Mouse (Mus musculus) lung, adult 2 months (tissue): ENCODE measurements around the gene Prr5l.

Source experiments
- CTCF ChIP-seq: fragments of 200-500 bp; IDR thresholded peaks from 2 replicates; pipeline ENCODE4 v1.5.1; 2011; ENCODE audit warnings: mild to moderate bottlenecking, low read length, control low read depth; ENCODE audit not compliant: insufficient read depth
- POLR2A ChIP-seq: fragments of 200-500 bp; IDR thresholded peaks from 2 replicates; pipeline ENCODE4 v1.6.1; 2011; ENCODE audit warnings: low read depth, mild to moderate bottlenecking, control low read depth, low read length, borderline replicate concordance; ENCODE audit errors: extremely low read depth

DNA sequence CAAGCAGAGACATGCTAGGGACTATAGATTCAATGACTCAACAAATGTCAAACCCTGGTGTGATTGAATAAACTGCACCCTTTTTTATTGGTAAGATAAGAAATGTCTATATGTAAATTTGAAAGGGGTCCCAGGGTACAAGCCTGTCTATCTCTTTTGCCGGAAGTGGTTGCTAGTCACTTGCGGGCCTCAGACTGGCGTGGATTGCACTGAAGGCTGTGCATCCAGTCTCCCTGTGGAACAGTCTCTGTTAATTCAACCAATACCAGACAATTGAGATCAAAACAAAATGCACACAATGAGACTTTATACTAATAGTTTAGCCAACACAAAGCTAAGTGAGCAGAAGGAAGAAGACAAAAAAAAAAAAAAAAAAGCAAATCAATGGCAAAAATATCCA lies 42.4 kb upstream of the Prr5l start:
- TF ChIP-seq CTCF = no peak
- TF ChIP-seq POLR2A = no peak
